Mouse (Mus musculus) duodenum, adult 2 months (tissue): ENCODE results near the gene Mdm1. TPM values are rescaled to one million over a fixed set of nuclear protein-coding genes. Genes with fewer than 3 reads are reported as not detected.

Experiments
- polyA plus RNA-seq: library from polyadenylated mRNA; depleted of rRNA; stranded (reverse); fragments of >200 nt; gene quantifications from 2 replicates; pipeline ENCODE4 v1.2.3, GENCODE M21; 2012; ENCODE audit warnings: low replicate concordance; rRNA removed

Gene Mdm1
- polyA plus RNA-seq: 0.43 and 0.48 TPM in 2 replicates

DNA sequence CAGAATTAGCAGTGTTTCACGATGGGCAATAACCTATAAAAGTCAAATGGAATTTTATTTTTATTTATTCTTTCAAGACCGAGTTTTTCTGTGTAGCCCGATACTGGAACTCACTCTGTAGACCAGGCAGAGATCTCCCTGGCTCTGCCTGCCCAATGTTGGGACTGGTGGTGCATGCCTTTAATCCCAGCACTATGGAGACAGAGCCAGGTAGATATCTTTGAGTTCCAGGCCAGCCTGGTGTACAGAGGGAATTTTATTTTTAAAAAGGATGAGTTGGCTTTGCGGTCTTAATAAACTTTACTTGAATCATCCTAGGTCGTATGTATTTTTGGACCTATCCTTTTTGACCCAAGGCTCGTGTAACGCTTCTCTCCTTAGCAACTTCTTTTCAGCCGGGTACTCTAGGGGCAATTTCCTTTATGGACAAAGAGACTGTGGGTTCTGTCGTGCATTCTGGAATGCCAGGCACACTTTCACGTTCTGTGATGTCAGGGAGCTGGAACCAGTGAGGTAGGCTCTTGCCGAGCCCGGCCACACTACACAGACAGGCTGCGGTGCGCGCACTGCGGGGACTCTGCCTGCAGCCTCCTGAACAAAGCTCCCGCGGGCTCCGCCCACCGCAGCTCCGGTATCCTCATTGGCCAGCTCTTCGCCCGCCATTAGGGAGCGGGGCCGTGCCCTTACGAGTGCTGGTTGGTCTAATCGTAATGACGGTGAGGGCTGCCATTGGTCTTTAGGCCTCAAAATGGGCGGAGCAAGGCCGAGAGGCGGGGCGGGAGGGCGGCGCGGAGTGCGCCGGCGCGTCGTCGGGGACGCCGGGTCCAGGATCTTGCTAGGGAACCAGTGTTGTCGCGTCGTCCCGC, at the start of gene Mdm1:
Gene Mdm1, plus strand, starts transcription at position 794 of the 866 bp plus-strand sequence.

DNA sequence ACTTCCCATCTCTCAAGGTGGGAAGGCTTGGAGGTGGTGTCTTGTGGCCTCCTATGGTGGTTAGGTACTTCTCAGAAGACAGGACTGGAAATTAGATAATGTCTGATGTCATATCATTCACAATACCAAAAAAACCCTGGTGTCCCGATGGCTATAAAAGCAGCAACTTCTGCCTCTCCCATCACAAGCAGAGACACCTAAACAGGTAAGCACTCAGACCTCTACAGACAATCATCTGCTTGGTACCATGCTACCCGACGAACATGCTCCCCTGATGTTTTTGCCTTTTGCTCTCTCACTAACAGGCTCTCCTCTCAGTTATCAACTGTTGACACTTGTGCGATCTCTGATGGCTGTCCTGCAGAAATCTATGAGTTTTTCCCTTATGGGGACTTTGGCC, 63.0 kb downstream of the Mdm1 start, which contains the start of gene Il22:
Gene Il22, plus strand, starts transcription at position 301 of the 400 bp plus-strand sequence.

Other genes with a start within 250 kb of the Mdm1 start
- 0.09 TPM in 1 of 2 replicates, not detected in the other for gene Il22, start 63.1 kb downstream of the Mdm1 start, polyA plus RNA-seq
- gene Gm32717, start 99.0 kb downstream of the Mdm1 start, polyA plus RNA-seq: not detected in 2 replicates
- not detected in 2 replicates for gene Gm32802, start 116.9 kb downstream of the Mdm1 start, polyA plus RNA-seq
- 0.13 TPM in 1 of 2 replicates, not detected in the other for gene Iltifb, start 153.2 kb downstream of the Mdm1 start, polyA plus RNA-seq
- gene Gm9040, start 185.2 kb downstream of the Mdm1 start, polyA plus RNA-seq: not detected in 2 replicates
- not detected in 2 replicates for gene Gm9044, start 190.6 kb downstream of the Mdm1 start, polyA plus RNA-seq
- not detected in 2 replicates for gene Gm9045, start 196.0 kb downstream of the Mdm1 start, polyA plus RNA-seq
- not detected in 2 replicates for gene Gm9046, start 201.4 kb downstream of the Mdm1 start, polyA plus RNA-seq
- gene Gm9048, start 206.9 kb downstream of the Mdm1 start, polyA plus RNA-seq: not detected in 2 replicates
- not detected in 2 replicates for gene Gm9049, start 212.3 kb downstream of the Mdm1 start, polyA plus RNA-seq